Mouse (Mus musculus): ENCODE measurements around the gene Cct6b. TPM values are rescaled to one million over a fixed set of nuclear protein-coding genes. Genes with fewer than 3 reads are reported as not detected.

The Cct6b gene
- 0.05 TPM in 1 of 2 replicates, not detected in the other for polyA plus RNA-seq (2012; rRNA removed; ENCODE audit: low replicate concordance)

GRCm38 (mm10) chr11:82763742-82764437, at the start of gene Cct6b, which contains the start of gene Zfp830:
Gene Cct6b (minus strand): TSS chr11:82764321.
Gene Zfp830 (plus strand): TSS chr11:82764345.

GRCm38 (mm10) chr11:82780983-82781903, 17.1 kb upstream of the Cct6b start, which contains the start of gene Lig3:
Gene Lig3 (plus strand): TSS chr11:82781108.

Other genes starting within 250 kb of the Cct6b start
- gene Zfp830, start within 50 bp of the Cct6b start, polyA plus RNA-seq (2012; rRNA removed; ENCODE audit: low replicate concordance): 2.5 and 2.7 TPM in 2 replicates
- 3.3 and 4.5 TPM in 2 replicates for gene Lig3, start 16.8 kb upstream of the Cct6b start, polyA plus RNA-seq (2012; rRNA removed; ENCODE audit: low replicate concordance)
- 6.1 and 8.2 TPM in 2 replicates for gene Rffl, start 106.9 kb upstream of the Cct6b start, polyA plus RNA-seq (2012; rRNA removed; ENCODE audit: low replicate concordance)
- 5.7 and 8.1 TPM in 2 replicates for gene Rad51d, start 126.3 kb upstream of the Cct6b start, polyA plus RNA-seq (2012; rRNA removed; ENCODE audit: low replicate concordance)
- gene Fndc8, start 127.8 kb upstream of the Cct6b start, polyA plus RNA-seq (2012; rRNA removed; ENCODE audit: low replicate concordance): 0.11 and 0.18 TPM in 2 replicates
- gene Nle1, start 144.1 kb upstream of the Cct6b start, polyA plus RNA-seq (2012; rRNA removed; ENCODE audit: low replicate concordance): 22.9 and 23.1 TPM in 2 replicates
- 0.25 and 0.63 TPM in 2 replicates for gene Unc45b, start 146.2 kb upstream of the Cct6b start, polyA plus RNA-seq (2012; rRNA removed; ENCODE audit: low replicate concordance)
- 0.28 and 0.30 TPM in 2 replicates for gene Slfn5, start 187.0 kb upstream of the Cct6b start, polyA plus RNA-seq (2012; rRNA removed; ENCODE audit: low replicate concordance)
- gene Slfn9, start 227.5 kb upstream of the Cct6b start, polyA plus RNA-seq (2012; rRNA removed; ENCODE audit: low replicate concordance): 0.26 and 0.35 TPM in 2 replicates

Data from duodenum, adult 2 months (tissue).